Mouse (Mus musculus): ENCODE results near the gene Fmnl3.

DNA sequence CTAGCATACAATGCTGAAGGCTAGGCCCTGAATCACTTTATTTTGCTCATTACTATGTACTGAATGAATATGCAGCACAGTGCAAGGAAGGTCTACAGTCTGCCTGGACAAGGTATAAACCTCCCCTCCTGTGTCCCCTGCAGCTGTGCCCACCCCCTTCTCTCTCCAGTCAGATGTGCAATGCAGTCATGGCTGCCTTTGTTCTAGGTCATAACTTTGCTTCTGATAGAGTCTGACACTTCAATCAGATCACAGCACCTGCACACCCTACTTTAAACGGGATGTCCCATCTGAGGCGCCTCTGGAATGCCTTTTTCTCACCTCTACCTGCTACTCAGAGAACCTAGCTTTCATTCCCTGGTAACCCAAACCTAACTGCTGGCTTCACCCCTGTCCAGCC, 31.4 kb downstream of the Fmnl3 start:
- TF ChIP-seq POLR2A (IDR thresholded peaks at IDR 0.05; ENCODE audit: insufficient read depth, low read length) (no peak), CTCF (IDR thresholded peaks at IDR 0.05; ENCODE audit: low read depth, low read length) (no peak), EP300 (IDR thresholded peaks at IDR 0.05; ENCODE audit: insufficient read depth, low read depth, low read length) (no peak)

All from ES-Bruce4 (cell line).